ENCODE assay signal across 17 mouse cellular contexts in genomic region chr1:51515625-51516024, GRCm38 (mm10). TPM values are rescaled to one million over a fixed set of nuclear protein-coding genes. Genes with fewer than 3 reads are reported as not detected.
DNase-seq lines count a peak whose midpoint lies in the region; ATAC-seq and TF ChIP-seq lines count a peak whose summit lies in the region.
"Had no signal": no experiment of that assay in that cellular context is flagged by ENCODE, and none has a peak within 500 bp of the region (broad histone marks: within the 10 kb centered on the region; RNA-seq: fewer than 3 reads in every experiment).

No protein-coding gene starts in this region.

- no peaks in the 10 kb centered on the region for H3K36me3 ChIP-seq in kidney, adult 2 months (ENCODE audit: control insufficient read depth, insufficient read depth, low read length)
- no peaks in the 10 kb centered on the region for H3K36me3 ChIP-seq in ES-E14 (ENCODE audit: control insufficient read depth, insufficient read depth, low read length, poor library complexity, severe bottlenecking)
- H3K36me3 ChIP-seq in heart, embryonic 15.5 days = no peaks in the 10 kb centered on the region
- no peaks in the 10 kb centered on the region for H3K36me3 ChIP-seq in midbrain, embryonic 15.5 days (replicated peaks)
- H3K36me3 ChIP-seq: embryonic facial prominence, embryonic 15.5 days; hindbrain, embryonic 12.5 days; midbrain, embryonic 12.5 days had no signal

- peak; percentile 8 for DNase-seq in gastrocnemius, adult 18-20 months (ENCODE audit: low spot score)
- no peak for DNase-seq in gastrocnemius, postnatal 25 days
- DNase-seq in kidney, adult 2 months = no peak
- DNase-seq in kidney, adult 11 months = no peak
- DNase-seq in ES-E14 (ENCODE audit: low read depth, low spot score) = no peak
- no peak for DNase-seq in thymus, postnatal 14 days
- DNase-seq: cerebellum, adult 11-12 months; gastrocnemius, postnatal 10 days; retina, postnatal 1 day had no signal

- TF ChIP-seq POLR2A in kidney, adult 2 months (IDR thresholded peaks at IDR 0.05; ENCODE audit: low read depth, low read length) = no peak

- no peaks in the 10 kb centered on the region for H3K9me3 ChIP-seq in ES-E14 (ENCODE audit: control insufficient read depth, insufficient read depth, low read depth, low read length)
- H3K9me3 ChIP-seq in heart, embryonic 15.5 days (replicated peaks) = no peaks in the 10 kb centered on the region
- no peaks in the 10 kb centered on the region for H3K9me3 ChIP-seq in midbrain, embryonic 15.5 days
- H3K9me3 ChIP-seq: embryonic facial prominence, embryonic 15.5 days; forebrain, embryonic 13.5 days; hindbrain, embryonic 12.5 days; midbrain, embryonic 12.5 days had no signal

- H3K27ac ChIP-seq in kidney, adult 2 months (ENCODE audit: insufficient read depth, low read depth, low read length) = 0 out of 2 replicates have a peak overlapping the region, but pooled peaks have one; percentile 7
- no peak overlapping the region for H3K27ac ChIP-seq in ES-E14 (ENCODE audit: insufficient read depth, low read depth, low read length, poor library complexity, severe bottlenecking)
- H3K27ac ChIP-seq in heart, embryonic 15.5 days = peak overlapping the region; percentile 84
- no peak overlapping the region for H3K27ac ChIP-seq in midbrain, embryonic 15.5 days
- H3K27ac ChIP-seq: embryonic facial prominence, embryonic 15.5 days; forebrain, embryonic 13.5 days; hindbrain, embryonic 12.5 days; midbrain, embryonic 12.5 days had no signal

- H3K9ac ChIP-seq in ES-E14 (ENCODE audit: insufficient read depth, low read depth, low read length, poor library complexity, severe bottlenecking) = no peak overlapping the region
- no peak overlapping the region for H3K9ac ChIP-seq in heart, embryonic 15.5 days
- no peak overlapping the region for H3K9ac ChIP-seq in midbrain, embryonic 15.5 days
- H3K9ac ChIP-seq: embryonic facial prominence, embryonic 15.5 days; forebrain, embryonic 13.5 days; hindbrain, embryonic 12.5 days; midbrain, embryonic 12.5 days had no signal

- in situ Hi-C loops in ES-E14 (cut with MboI; ENCODE audit: low sequenced_read_pairs in 2 of 2, unreplicated experiment in 2 of 2) = no loop called here

- 60% methylated on average over 2 of the region's 2 CpGs for WGBS in kidney, adult 2 months
- 40% methylated on average over 2 of the region's 2 CpGs for WGBS in heart, embryonic 15.5 days
- 58% methylated on average over 2 of the region's 2 CpGs for WGBS in midbrain, embryonic 15.5 days

- TF ChIP-seq CTCF in kidney, adult 2 months (conservative IDR thresholded peaks at IDR 0.05; ENCODE audit: insufficient read depth, insufficient read length, low read depth, low read length) = no peak

- H3K4me3 ChIP-seq in kidney, adult 2 months (ENCODE audit: insufficient read depth, low read depth, low read length) = no peak overlapping the region
- H3K4me3 ChIP-seq in ES-E14 (ENCODE audit: insufficient read depth in 1 of 2, low read depth in 1 of 2, low read length in 2 of 2, poor library complexity in 1 of 2, severe bottlenecking in 1 of 2) = no peak overlapping the region
- no peak overlapping the region for H3K4me3 ChIP-seq in heart, embryonic 15.5 days
- H3K4me3 ChIP-seq in midbrain, embryonic 15.5 days = no peak overlapping the region
- H3K4me3 ChIP-seq: embryonic facial prominence, embryonic 15.5 days; forebrain, embryonic 13.5 days; hindbrain, embryonic 12.5 days; midbrain, embryonic 12.5 days; myocyte had no signal

- no peaks in the 10 kb centered on the region; the same call in 1 of the 2 replicates for H3K27me3 ChIP-seq in kidney, adult 2 months (replicated peaks; ENCODE audit: control insufficient read depth, insufficient read depth, low read length)
- H3K27me3 ChIP-seq in heart, embryonic 15.5 days = no peaks in the 10 kb centered on the region
- H3K27me3 ChIP-seq in midbrain, embryonic 15.5 days (replicated peaks) = no peaks in the 10 kb centered on the region
- H3K27me3 ChIP-seq: embryonic facial prominence, embryonic 15.5 days; forebrain, embryonic 13.5 days; hindbrain, embryonic 12.5 days; midbrain, embryonic 12.5 days had no signal

- no peak overlapping the region for H3K4me2 ChIP-seq in heart, embryonic 15.5 days
- no peak overlapping the region for H3K4me2 ChIP-seq in midbrain, embryonic 15.5 days
- H3K4me2 ChIP-seq: embryonic facial prominence, embryonic 15.5 days; forebrain, embryonic 13.5 days; hindbrain, embryonic 12.5 days; midbrain, embryonic 12.5 days had no signal

- peaks cover 30% of the 10 kb centered on the region for H3K4me1 ChIP-seq in kidney, adult 2 months (ENCODE audit: control insufficient read depth, insufficient read depth, low read length)
- H3K4me1 ChIP-seq in ES-E14 (ENCODE audit: control insufficient read depth in 2 of 2, insufficient read depth in 2 of 2, low read length in 2 of 2, poor library complexity in 1 of 2) = no peaks in the 10 kb centered on the region
- H3K4me1 ChIP-seq in heart, embryonic 15.5 days (replicated peaks) = peaks cover 20% of the 10 kb centered on the region
- no peaks in the 10 kb centered on the region for H3K4me1 ChIP-seq in midbrain, embryonic 15.5 days
- H3K4me1 ChIP-seq: forebrain, embryonic 13.5 days; hindbrain, embryonic 12.5 days; midbrain, embryonic 12.5 days had no signal

- no peak for ATAC-seq in heart, embryonic 15.5 days (replicated peaks; ENCODE audit: insufficient number of reproducible peaks, insufficient read depth, low FRiP score, low read depth)
- ATAC-seq in midbrain, embryonic 15.5 days (replicated peaks) = no peak
- ATAC-seq: forebrain, embryonic 13.5 days; intestine, postnatal 0 days had no signal

TF ChIP-seq in ES-E14, 5 proteins besides CTCF, POLR2A, EP300 and RAD21:
- no peak for TF ChIP-seq CHD2 (IDR thresholded peaks at IDR 0.05; ENCODE audit: low read depth, low read length)
- TF ChIP-seq MAFK (IDR thresholded peaks at IDR 0.05; ENCODE audit: insufficient read depth, low read depth, low read length) = 0 out of 2 replicates have a peak, but pooled peaks have one; percentile 14

RNA-seq across cellular contexts. Expression of gene Nabp1, which starts 37.4 kb away (rescaled TPM):
- 10 to 100 TPM; 14.2 to 15.8 TPM for total RNA-seq in gastrocnemius, adult 18-20 months (2021)
- total RNA-seq in gastrocnemius, postnatal 25 days (2021) = 10 to 100 TPM; 13.4 to 17.1 TPM
- polyA plus RNA-seq in kidney, adult 2 months (2012; rRNA removed) = 28.6 and 33.1 TPM in 2 replicates
- total RNA-seq in ES-E14 (2012; rRNA removed) = 44.8 and 64.9 TPM in 2 replicates
- polyA plus RNA-seq in heart, embryonic 15.5 days (2015; fragmentation: Nextera tagmentation; extraction: Ambion mirVana) = 19.2 and 21.8 TPM in 2 replicates
- 8.9 and 9.2 TPM in 2 replicates for polyA plus RNA-seq in midbrain, embryonic 15.5 days (2015; fragmentation: Nextera tagmentation; extraction: Ambion mirVana)

Comparison
In these comparisons a context has a peak if more than half of its experiments do, and no peak if none do; other contexts are left out.
1. H3K27ac ChIP-seq: peak in kidney, adult 2 months (single experiment) and heart, embryonic 15.5 days (single experiment); none in ES-E14 (single experiment) and midbrain, embryonic 15.5 days (single experiment).